Mouse (Mus musculus) hindbrain, embryonic 16.5 days (tissue): Measurements from ENCODE around the gene Sap30l. TPM values are rescaled to one million over a fixed set of nuclear protein-coding genes. Genes with fewer than 3 reads are reported as not detected.

ENCODE experiments used
- ATAC-seq: fragments of 200-750 bp; cut with Nextera tagmentation; 2 replicates; pipeline ENCODE4 v1.8.0; 2017; ENCODE audit warnings: moderate TSS enrichment, moderate library complexity
- H3K27ac ChIP-seq: fragments of 300-500 bp; sonication (generic); 2 replicates; pipeline ENCODE4 v1.5.1; 2014; ENCODE audit warnings: low read depth, mild to moderate bottlenecking, control low read depth, low read length, moderate library complexity
- H3K27me3 ChIP-seq: fragments of 300-500 bp; sonication (generic); replicated peaks from 2 replicates; pipeline ENCODE4 v1.6.1; 2014; ENCODE audit warnings: low read length; ENCODE audit not compliant: control insufficient read depth, insufficient read depth
- H3K36me3 ChIP-seq: fragments of 300-500 bp; sonication (generic); 2 replicates; pipeline ENCODE4 v1.6.1; 2014; ENCODE audit warnings: mild to moderate bottlenecking, low read length, moderate library complexity, mixed read lengths; ENCODE audit not compliant: control insufficient read depth, insufficient read depth
- H3K4me1 ChIP-seq: fragments of 300-500 bp; sonication (generic); 2 replicates; pipeline ENCODE4 v1.6.1; 2014; ENCODE audit warnings: low read depth, low read length; ENCODE audit not compliant: control insufficient read depth, insufficient read depth
- H3K4me2 ChIP-seq: fragments of 300-500 bp; sonication (generic); 2 replicates; pipeline ENCODE4 v1.6.1; 2014; ENCODE audit warnings: mild to moderate bottlenecking, low read length, control low read depth, moderate library complexity
- H3K4me3 ChIP-seq: fragments of 300-500 bp; sonication (generic); 2 replicates; pipeline ENCODE4 v1.5.1; 2014; ENCODE audit warnings: mild to moderate bottlenecking, low read length, control low read depth, moderate library complexity
- H3K9ac ChIP-seq: fragments of 300-500 bp; sonication (generic); 2 replicates; pipeline ENCODE4 v1.6.1; 2014; ENCODE audit warnings: low read depth, mild to moderate bottlenecking, control low read depth, low read length, moderate library complexity
- H3K9me3 ChIP-seq: fragments of 300-500 bp; sonication (generic); 2 replicates; pipeline ENCODE4 v1.6.1; 2014; ENCODE audit warnings: mild to moderate bottlenecking, low read length, moderate library complexity; ENCODE audit not compliant: control insufficient read depth
- WGBS: fragments of 180-500 bp; shearing (Covaris S2); extraction: QIAGEN DNeasy Blood & Tissue Kit; methylation state at CpG from one replicate; pipeline ENCODE4 v1.1.7; 2014; 5-methylcytosine and 5-hydroxymethylcytosine counted together
- polyA plus RNA-seq: library from polyadenylated mRNA; unstranded; fragments of >200 nt; fragmentation: Nextera tagmentation; extraction: Ambion mirVana; gene quantifications from 2 replicates; pipeline ENCODE4 v1.2.1, GENCODE M21; 2015

The Sap30l gene
- polyA plus RNA-seq: 5.3 TPM in 2 replicates

DNA sequence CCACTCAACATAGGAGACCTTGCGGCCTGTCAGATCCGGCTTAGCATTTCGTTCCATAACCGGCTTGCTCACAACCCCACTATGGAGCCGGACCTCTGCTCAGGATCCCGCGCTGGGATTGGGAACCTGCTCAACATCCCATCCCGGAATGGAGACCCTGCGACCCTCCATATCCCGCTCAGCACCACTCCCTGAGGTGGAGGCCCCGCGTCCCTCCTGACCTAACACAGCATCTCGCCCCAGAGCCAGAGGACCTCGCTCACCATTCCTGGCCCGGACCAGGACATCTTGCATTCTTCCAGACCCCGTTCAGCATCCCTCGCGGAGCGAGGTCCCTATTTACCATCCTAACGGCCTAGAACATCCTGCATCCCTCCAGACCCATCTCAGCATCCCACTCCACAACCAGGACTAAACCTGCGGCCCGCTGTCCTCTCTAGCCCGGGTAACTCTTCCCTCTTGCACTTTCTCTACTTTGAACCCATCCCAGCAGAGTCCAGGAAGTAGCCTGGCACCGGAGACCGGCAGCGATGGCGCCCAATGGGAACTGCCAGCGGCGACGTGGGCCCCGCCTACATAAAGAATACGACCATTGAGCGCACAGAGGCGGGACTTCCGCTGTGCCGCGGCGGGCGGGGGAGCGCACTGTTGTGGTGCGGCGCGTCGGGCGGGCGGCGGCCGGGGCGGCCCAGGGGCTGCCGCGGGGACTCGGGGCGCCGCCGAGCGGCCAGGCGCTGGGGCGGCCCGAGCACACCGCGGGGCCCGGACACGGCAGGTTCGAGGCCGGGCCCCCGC is at the start of gene Sap30l:
TSS of gene Sap30l (plus strand) at position 667 of the 795 bp plus-strand sequence.
- Histone ChIP-seq H3K4me2 (peak within 1 kb of the TSS; percentile 95), H3K36me3 (no peaks in the 10 kb centered on the region), H3K27me3 (no peaks in the 10 kb centered on the region), H3K9me3 (no peaks in the 10 kb centered on the region), H3K9ac (peak within 1 kb of the TSS; percentile 84), H3K27ac (peak within 1 kb of the TSS; percentile 76), H3K4me3 (peak within 1 kb of the TSS; percentile 89), H3K4me1 (peaks cover 17% of the 10 kb centered on the region)
- ATAC-seq: peak; percentile 98
- WGBS: under 1% methylated on average over 60 of the region's 66 CpGs

DNA sequence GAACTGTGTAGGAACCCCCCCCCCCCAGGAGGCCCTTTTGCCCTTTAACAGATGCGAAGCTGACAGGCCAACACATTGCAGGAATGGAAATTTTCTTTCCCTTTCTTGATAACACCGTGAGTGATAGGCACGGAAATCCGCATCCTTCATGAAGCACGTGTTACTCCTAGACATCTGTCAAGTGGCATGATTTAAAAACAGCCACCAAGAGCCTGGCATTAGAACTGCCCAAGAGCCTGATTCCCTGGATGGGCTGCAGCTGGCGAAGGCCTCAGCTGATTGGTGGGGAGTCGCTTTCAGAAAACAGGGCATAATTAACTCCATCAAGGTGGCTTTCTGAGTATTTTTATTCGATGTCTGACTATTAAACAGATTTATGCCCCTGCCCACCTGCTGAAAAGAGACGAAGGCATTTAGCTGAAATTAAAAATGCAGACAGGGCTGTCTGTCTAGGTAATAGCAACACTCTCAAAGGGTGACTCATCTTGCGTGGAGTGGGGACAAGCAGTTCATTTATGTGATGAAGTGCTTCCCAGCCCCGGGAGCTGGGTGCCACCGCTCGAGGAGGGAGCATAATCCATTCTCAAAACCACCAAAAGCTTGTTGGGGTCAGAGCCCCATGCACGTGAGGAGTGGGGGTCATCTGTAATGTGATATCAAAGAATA is 47.8 kb upstream of the Sap30l start:
- Histone ChIP-seq H3K9me3 (no peaks in the 10 kb centered on the region), H3K4me3 (no peak overlapping the region), H3K4me2 (no peak overlapping the region), H3K4me1 (no peaks in the 10 kb centered on the region), H3K27me3 (no peaks in the 10 kb centered on the region), H3K9ac (no peak overlapping the region), H3K36me3 (no peaks in the 10 kb centered on the region), H3K27ac (no peak overlapping the region)
- ATAC-seq: peak; percentile 34; the same call in 1 of the 2 replicates
- 55% methylated on average over 14 of the region's 14 CpGs for WGBS

DNA sequence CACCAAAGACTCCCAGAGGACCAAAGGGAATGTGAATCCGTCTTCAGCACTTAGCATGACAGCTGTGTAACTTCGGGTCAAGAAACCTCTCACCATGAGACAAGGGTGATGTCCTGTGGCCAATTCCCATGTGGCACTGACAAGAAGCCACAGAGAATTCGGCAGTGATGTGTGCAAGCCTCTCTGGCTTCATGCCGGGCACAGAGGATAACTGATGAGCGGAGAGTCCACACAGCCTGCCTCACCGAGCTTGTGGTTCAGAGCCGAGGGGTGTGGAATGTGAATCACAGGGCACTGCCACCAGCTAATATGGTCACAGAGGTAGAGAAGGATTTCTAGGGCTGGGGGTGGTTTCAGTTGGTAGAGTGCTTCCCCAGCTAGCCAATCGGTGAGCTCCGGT is 42.8 kb upstream of the Sap30l start:
- Histone ChIP-seq H3K4me1 (peaks cover 5% of the 10 kb centered on the region; the same call in 1 of the 2 replicates), H3K27me3 (no peaks in the 10 kb centered on the region), H3K36me3 (no peaks in the 10 kb centered on the region), H3K4me2 (no peak overlapping the region), H3K9me3 (no peaks in the 10 kb centered on the region), H3K9ac (no peak overlapping the region), H3K27ac (no peak overlapping the region), H3K4me3 (no peak overlapping the region)
- WGBS: 65% methylated on average over 9 of the region's 9 CpGs
- ATAC-seq: no peak

DNA sequence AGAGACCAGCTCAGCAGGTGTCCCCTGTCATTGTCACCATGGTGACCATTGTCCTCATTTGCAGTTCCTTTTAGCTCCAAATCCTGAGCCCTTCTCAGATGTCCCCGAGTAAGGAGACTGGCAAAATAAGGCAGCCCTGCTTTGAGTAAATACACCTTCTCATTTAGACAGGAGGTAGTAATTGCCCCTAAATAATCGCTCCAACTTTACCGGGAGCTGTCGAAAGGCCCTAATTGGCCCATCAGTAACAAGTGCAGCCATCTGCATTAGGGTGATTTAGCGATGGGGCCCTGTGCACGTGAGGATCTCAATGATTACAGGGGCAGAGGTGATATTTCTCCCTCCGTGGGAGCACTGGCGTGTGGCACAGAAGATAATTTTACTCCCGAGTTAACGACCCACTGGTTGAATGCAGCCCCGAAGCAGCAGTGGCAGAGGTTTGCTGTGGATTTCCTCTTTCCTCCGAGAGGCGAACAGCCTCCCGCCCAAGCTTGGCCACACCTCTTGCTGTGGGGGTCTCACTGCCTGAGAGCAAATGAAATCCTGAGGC is 40.9 kb upstream of the Sap30l start:
- ATAC-seq: peak; percentile 54
- H3K27ac ChIP-seq: no peak overlapping the region
- H3K9me3 ChIP-seq: no peaks in the 10 kb centered on the region
- no peaks in the 10 kb centered on the region for H3K27me3 ChIP-seq
- H3K36me3 ChIP-seq: no peaks in the 10 kb centered on the region
- H3K4me2 ChIP-seq: no peak overlapping the region
- H3K4me3 ChIP-seq: no peak overlapping the region
- H3K4me1 ChIP-seq: peaks cover 5% of the 10 kb centered on the region; the same call in 1 of the 2 replicates
- H3K9ac ChIP-seq: no peak overlapping the region
- WGBS: 16% methylated on average over 13 of the region's 14 CpGs

DNA sequence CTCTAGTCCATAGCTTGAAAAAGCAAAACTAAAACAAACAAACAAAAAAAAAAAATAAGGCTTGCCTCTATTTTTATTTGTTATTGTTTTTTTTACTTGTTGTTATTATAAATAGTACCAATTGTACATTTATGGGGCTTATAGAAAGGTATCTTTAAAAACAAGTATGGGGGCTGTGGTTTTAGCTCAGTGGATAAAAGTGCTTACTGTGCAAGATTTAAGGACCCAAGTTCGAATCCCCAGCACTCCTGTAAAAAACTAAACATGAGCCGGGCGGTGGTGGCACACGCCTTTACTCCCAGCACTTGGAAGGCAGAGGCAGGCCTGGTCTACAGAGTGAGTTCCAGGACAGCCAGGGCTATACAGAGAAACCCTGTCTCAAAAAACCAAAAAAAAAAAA is 40.1 kb upstream of the Sap30l start:
- 98% methylated on average over 4 of the region's 4 CpGs for WGBS
- no peak overlapping the region for H3K4me3 ChIP-seq
- H3K9me3 ChIP-seq: no peaks in the 10 kb centered on the region
- H3K27me3 ChIP-seq: no peaks in the 10 kb centered on the region
- no peak overlapping the region for H3K27ac ChIP-seq
- H3K9ac ChIP-seq: no peak overlapping the region
- no peak overlapping the region for H3K4me2 ChIP-seq
- H3K36me3 ChIP-seq: no peaks in the 10 kb centered on the region
- no peak for ATAC-seq
- H3K4me1 ChIP-seq: peaks cover 5% of the 10 kb centered on the region; the same call in 1 of the 2 replicates

DNA sequence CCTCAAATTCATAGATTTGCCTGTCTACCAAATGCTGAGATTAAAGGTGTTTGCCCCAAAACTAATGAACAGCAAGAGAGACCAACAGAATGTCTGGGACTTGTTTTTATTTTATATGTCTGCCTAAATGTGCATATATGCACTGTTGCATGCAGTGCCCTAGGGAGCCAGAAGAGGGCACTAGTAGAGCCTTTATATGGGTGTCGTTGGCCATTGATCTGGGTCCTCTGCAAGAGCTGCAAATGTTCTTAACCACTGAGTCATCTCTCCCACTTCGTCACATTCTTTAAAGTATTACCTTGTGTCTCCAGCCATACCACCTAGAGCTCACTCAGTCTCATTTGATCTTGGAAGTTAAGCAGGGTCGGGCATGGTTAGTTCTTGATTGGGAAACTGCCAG is 37.3 kb upstream of the Sap30l start:
- Histone ChIP-seq H3K27me3 (no peaks in the 10 kb centered on the region; the same call in 1 of the 2 replicates), H3K9ac (no peak overlapping the region), H3K4me3 (no peak overlapping the region), H3K9me3 (no peaks in the 10 kb centered on the region), H3K27ac (no peak overlapping the region), H3K36me3 (no peaks in the 10 kb centered on the region), H3K4me1 (peaks cover 5% of the 10 kb centered on the region; the same call in 1 of the 2 replicates), H3K4me2 (no peak overlapping the region)
- ATAC-seq: no peak
- WGBS: 89% methylated on average over 3 of the region's 3 CpGs

DNA sequence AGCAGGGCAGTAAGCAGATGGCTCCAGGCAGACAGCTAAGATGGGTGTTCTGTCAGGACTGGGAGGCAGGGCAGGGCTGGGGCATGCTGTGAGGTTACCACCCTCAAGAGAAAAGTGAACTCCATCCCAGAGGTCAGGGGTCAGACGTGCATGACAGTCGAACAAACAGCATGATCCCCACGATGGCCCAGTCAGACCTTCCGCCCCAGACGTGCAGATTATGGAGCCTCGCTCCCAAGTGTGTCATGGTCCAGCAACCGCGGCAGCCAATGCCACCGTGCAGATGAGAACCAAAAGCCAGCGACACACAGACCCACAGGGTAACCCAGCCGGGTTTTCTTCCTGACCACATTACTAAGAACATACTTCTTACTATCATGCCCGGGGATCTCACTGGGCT is 34.8 kb upstream of the Sap30l start:
- no peak for ATAC-seq
- Histone ChIP-seq H3K27ac (no peak overlapping the region), H3K27me3 (no peaks in the 10 kb centered on the region; the same call in 1 of the 2 replicates), H3K36me3 (no peaks in the 10 kb centered on the region), H3K4me2 (no peak overlapping the region), H3K9ac (no peak overlapping the region), H3K4me3 (no peak overlapping the region), H3K9me3 (no peaks in the 10 kb centered on the region), H3K4me1 (no peaks in the 10 kb centered on the region; the same call in 1 of the 2 replicates)
- 24% methylated on average over 12 of the region's 12 CpGs for WGBS

DNA sequence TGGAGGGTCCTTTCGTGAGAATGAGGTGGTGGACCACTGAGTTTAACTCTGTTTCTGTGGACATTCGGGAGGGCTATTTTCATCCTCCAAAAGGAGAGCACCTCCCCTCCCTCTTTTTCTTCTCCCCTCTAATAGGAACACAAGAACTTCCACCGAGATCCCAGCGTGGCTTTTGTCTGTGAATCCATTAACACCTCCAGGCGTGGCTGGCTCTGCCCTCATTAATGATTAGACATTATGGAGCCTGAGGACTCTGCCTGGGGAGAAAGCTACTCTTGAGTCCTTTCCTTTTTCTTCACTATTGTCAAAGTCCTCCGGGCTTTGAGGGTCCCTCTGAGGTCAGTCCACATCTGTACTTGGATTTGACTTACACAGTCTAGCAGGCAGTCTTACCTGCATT is 34.3 kb upstream of the Sap30l start:
- H3K27ac ChIP-seq: no peak overlapping the region
- H3K36me3 ChIP-seq: no peaks in the 10 kb centered on the region
- H3K4me1 ChIP-seq: no peaks in the 10 kb centered on the region; the same call in 1 of the 2 replicates
- no peak for ATAC-seq
- H3K27me3 ChIP-seq: no peaks in the 10 kb centered on the region; the same call in 1 of the 2 replicates
- H3K4me2 ChIP-seq: no peak overlapping the region
- 27% methylated on average over 6 of the region's 6 CpGs for WGBS
- no peak overlapping the region for H3K9ac ChIP-seq
- no peak overlapping the region for H3K4me3 ChIP-seq
- no peaks in the 10 kb centered on the region for H3K9me3 ChIP-seq

DNA sequence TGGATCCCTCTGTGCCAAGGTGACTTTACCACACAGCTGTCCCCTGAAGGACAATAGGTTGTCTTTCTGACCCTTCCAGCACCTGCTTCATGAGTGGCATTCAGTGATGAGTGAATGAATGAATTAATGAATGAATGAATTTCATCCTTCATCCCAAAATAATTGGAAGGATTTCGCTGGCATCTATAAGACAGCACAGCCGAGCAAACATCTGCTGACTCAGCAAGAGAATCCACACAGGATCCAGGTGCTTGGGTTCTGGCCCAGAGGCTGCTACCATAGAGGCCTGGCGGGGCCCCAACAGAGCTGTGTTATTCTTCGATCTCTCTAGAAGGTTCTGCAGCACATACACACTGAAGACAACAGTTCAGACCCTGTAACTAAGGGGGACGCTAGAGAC is 30.7 kb upstream of the Sap30l start:
- Histone ChIP-seq H3K4me1 (peaks cover 12% of the 10 kb centered on the region), H3K9ac (no peak overlapping the region), H3K27me3 (no peaks in the 10 kb centered on the region; the same call in 1 of the 2 replicates), H3K36me3 (no peaks in the 10 kb centered on the region), H3K27ac (no peak overlapping the region), H3K4me2 (no peak overlapping the region), H3K4me3 (no peak overlapping the region), H3K9me3 (no peaks in the 10 kb centered on the region)
- WGBS: 83% methylated on average over 5 of the region's 5 CpGs
- no peak for ATAC-seq
